Mouse (Mus musculus) layer of hippocampus, adult 2 months (tissue): ENCODE results near the gene Npas2. TPM values are rescaled to one million over a fixed set of nuclear protein-coding genes. Genes with fewer than 3 reads are reported as not detected.

Experiments
- DNase-seq, 2 experiments: peaks; one replicate each; pipeline ENCODE4 v3.0.0; 2022; ENCODE audit warnings: low spot score in 2 of 2
- H3K27ac ChIP-seq: fragments of 200-600 bp; 2 replicates; pipeline ENCODE4 v1.8.1; 2022
- H3K4me3 ChIP-seq: fragments of 200-600 bp; 2 replicates; pipeline ENCODE4 v1.8.1; 2022; ENCODE audit warnings: mild to moderate bottlenecking
- CTCF ChIP-seq: fragments of 200-600 bp; conservative IDR thresholded peaks from 2 replicates; pipeline ENCODE4 v1.8.1; 2022; ENCODE audit warnings: antibody characterized with exemption, mild to moderate bottlenecking, moderate library complexity
- total RNA-seq, 2 experiments: library from RNA; stranded (reverse); gene quantifications; 2 replicates each; pipeline ENCODE4 v1.2.3; 2021

Gene Npas2
- total RNA-seq, 2 experiments from 2014 or later = 35.7 to 36.3 TPM

DNA sequence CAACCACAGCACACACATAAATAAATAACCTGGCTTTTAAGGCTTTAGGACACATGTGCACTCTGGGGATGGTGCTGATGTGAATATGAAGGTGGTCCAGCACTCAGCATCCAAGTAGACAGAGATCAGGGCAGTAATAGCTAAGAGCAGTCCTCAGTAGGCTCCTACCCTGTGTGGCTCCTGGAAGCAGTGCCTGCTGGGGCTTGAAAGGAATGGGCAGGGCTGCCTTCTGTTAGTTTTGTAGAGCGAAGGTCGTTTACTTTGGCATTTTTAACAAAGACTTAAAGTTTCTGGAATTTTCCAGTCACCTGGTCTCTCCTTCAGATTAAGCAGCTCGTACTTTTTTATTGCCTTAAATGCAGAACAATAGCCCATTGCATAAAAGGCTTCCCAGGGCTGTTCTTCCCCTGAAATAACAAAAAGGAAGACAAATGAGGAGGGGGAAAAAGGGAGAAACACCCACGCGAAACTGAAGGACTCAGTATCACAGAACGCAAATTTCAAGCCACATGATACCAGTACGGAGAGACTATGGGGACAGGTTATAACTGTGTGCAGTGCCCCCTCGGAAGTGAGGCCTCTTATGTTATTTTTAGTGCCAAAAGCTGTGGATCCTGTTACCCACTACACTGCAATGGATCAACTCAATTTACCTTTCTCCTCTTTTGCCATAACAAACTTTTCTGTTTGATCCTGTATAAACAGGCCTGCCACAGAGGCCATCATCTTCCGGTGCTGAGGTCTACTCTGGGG, 44.1 kb downstream of the Npas2 start:
- TF ChIP-seq CTCF = no peak
- Histone ChIP-seq H3K4me3 (no peak overlapping the region), H3K27ac (peak overlapping the region; percentile 18; the same call in 1 of the 2 replicates)
- DNase-seq = no peak

DNA sequence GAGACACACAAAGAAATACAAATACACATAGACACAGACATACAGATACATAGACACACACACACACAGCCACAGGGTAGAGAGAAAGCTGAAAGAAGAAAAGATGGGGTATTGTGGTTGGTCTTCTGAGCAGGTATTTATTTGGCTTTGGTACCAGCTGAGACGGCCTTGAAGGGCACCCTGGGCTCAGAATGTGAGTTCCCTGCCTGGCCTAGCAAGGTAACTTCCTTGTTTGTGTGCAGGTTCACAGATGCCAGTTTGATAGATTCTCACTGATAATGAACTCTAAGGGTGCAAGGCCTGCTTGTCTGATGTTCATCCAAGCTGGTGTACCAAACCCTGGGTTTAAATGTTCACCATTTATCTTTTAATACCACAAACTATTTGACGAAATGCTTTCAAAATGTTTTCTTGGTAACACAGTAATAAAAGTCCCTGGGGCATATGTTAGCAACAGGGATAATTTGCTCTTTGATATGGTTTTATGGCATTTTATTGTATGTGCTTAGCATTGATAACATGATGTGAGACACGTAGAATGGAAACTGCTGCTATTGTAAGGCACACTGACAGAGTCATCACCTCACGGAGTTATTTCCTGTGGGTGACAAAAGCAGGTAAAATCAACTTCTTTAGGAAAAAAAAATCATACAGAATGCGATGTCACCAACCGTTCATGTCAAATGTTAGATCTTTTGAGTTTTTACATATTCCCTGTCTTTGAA, 47.5 kb downstream of the Npas2 start:
- no peak for DNase-seq
- TF ChIP-seq CTCF = no peak
- Histone ChIP-seq H3K4me3 (no peak overlapping the region), H3K27ac (no peak overlapping the region)

- Histone ChIP-seq H3K27ac (no peak overlapping the region), H3K4me3 (no peak overlapping the region)
- DNase-seq = no peak
- TF ChIP-seq CTCF = no peak
These were observed 51.2 kb downstream of the Npas2 start for GRCm38 (mm10) chr1:39244726-39245125.

GRCm38 (mm10) chr1:39251679-39252078, 58.1 kb downstream of the Npas2 start:
- TF ChIP-seq CTCF = no peak
- Histone ChIP-seq H3K27ac (no peak overlapping the region), H3K4me3 (no peak overlapping the region)
- peak; percentile 68 to 87 for DNase-seq

GRCm38 (mm10) chr1:39253771-39254170, 60.2 kb downstream of the Npas2 start:
- H3K27ac ChIP-seq = no peak overlapping the region
- H3K4me3 ChIP-seq = no peak overlapping the region
- no peak for DNase-seq
- TF ChIP-seq CTCF = peak; percentile 66

- no peak overlapping the region for H3K27ac ChIP-seq
- no peak overlapping the region for H3K4me3 ChIP-seq
- DNase-seq = no peak
- no peak for TF ChIP-seq CTCF
These were observed 62.5 kb downstream of the Npas2 start for GRCm38 (mm10) chr1:39256051-39256450.

GRCm38 (mm10) chr1:39256513-39257330, 63.2 kb downstream of the Npas2 start:
- Histone ChIP-seq H3K27ac (no peak overlapping the region), H3K4me3 (no peak overlapping the region)
- DNase-seq = peak in 1 of 2 experiments; percentile 26
- TF ChIP-seq CTCF = no peak

GRCm38 (mm10) chr1:39257331-39257594, 63.7 kb downstream of the Npas2 start:
- H3K4me3 ChIP-seq = no peak overlapping the region
- TF ChIP-seq CTCF = no peak
- no peak for DNase-seq
- no peak overlapping the region for H3K27ac ChIP-seq

DNA sequence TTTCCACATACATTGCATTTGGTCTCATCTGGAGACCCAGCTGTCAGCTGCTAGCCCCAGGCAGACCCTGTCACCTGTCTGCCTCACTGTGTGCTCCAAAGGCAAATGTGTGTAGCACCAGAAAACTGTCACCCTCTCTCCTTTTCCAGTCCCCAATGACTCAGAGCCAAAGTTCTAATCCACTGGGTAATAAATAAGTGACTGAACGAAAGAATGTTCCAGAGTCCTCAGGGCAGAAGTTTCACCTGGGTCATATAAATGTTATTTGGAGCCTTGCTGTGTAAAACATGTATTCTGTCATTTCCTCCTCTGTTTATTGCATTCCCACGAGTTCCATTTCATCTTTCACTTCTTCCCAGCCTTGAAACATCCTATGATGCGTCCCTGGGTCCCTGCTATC, 66.1 kb downstream of the Npas2 start:
- Histone ChIP-seq H3K27ac (no peak overlapping the region), H3K4me3 (no peak overlapping the region)
- no peak for TF ChIP-seq CTCF
- no peak for DNase-seq

- H3K4me3 ChIP-seq = no peak overlapping the region
- no peak for TF ChIP-seq CTCF
- no peak for DNase-seq
- no peak overlapping the region for H3K27ac ChIP-seq
These were observed 66.8 kb downstream of the Npas2 start for GRCm38 (mm10) chr1:39260183-39260978.

- DNase-seq = no peak
- no peak overlapping the region for H3K4me3 ChIP-seq
- H3K27ac ChIP-seq = peak overlapping the region; percentile 56
- TF ChIP-seq CTCF = no peak
These were observed 73.4 kb downstream of the Npas2 start for GRCm38 (mm10) chr1:39266843-39267512.

- Histone ChIP-seq H3K4me3 (no peak overlapping the region), H3K27ac (peak overlapping the region; percentile 23; the same call in 1 of the 2 replicates)
- TF ChIP-seq CTCF = no peak
- DNase-seq = peak in 1 of 2 experiments; percentile 45
These were observed 79.4 kb downstream of the Npas2 start for GRCm38 (mm10) chr1:39272976-39273375.
